Mouse (Mus musculus): ENCODE measurements around the gene Hist1h3g. TPM values are rescaled to one million over a fixed set of nuclear protein-coding genes. Genes with fewer than 3 reads are reported as not detected.

Gene Hist1h3g
- polyA plus RNA-seq, 1 experiment, result 16.1 TPM

DNA sequence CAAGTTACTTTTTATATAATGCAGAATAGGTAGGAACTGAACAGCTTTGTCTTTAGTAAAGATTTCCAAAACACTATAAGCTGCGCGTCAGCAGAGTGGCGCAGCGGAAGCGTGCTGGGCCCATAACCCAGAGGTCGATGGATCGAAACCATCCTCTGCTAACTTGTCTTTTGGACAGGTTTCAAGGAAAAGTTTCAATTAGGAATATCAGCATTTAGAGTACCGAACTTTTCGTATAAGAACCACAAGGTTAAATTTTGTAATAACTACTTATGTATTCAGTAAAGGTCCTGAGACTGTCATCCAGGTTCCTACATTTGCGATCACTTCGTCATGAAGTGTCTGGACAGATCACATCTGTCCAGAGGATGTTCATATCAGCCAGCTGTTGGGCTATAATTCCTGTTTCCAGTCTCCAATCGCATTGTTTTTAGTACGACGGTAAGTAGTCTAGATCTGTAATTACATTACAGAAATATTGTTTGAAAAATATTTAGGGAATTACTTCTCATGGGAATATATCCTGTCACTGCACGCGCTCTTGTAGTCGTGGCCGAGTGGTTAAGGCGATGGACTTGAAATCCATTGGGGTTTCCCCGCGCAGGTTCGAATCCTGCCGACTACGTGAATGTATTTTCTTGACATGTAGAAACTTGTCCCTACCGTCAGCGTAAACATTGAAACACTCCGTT, 17.5 kb upstream of the Hist1h3g start:
- no peaks in the 10 kb centered on the region; the same call in 1 of the 2 replicates for H3K4me1 ChIP-seq (ENCODE audit: control insufficient read depth, insufficient read depth, low read length)
- TF ChIP-seq POLR2A (IDR thresholded peaks at IDR 0.05; ENCODE audit: borderline replicate concordance, control insufficient read depth, low read depth, low read length), result no peak
- no peak for TF ChIP-seq CTCF (IDR thresholded peaks at IDR 0.05; ENCODE audit: control insufficient read depth, insufficient read depth, low read length)
- peak overlapping the region; percentile 65 for H3K4me3 ChIP-seq (replicated peaks; ENCODE audit: control insufficient read depth, low read depth, low read length)
- H3K27ac ChIP-seq (ENCODE audit: control insufficient read depth, insufficient read depth, low read depth, low read length, poor library complexity), result no peak overlapping the region
- WGBS, result under 1% methylated on average over 27 of the region's 27 CpGs

DNA sequence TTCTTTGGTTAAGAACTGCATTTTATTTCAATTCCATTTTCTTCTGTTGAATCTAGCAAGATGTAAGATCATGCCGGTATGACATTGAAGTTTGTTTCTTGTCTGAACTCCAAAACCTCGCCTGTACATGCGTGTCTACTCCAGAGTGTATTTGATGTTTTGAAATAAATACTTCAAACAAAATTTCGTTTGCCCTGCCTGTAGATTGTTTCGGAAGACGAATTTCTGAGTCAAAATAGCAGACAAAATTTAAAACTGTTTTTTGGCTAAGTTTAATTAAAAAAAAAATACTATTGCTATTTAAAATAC, 17.0 kb upstream of the Hist1h3g start:
- peak overlapping the region; percentile 43 for H3K4me3 ChIP-seq (replicated peaks; ENCODE audit: control insufficient read depth, low read depth, low read length)
- WGBS, result under 1% methylated on average over 6 of the region's 6 CpGs
- no peaks in the 10 kb centered on the region; the same call in 1 of the 2 replicates for H3K4me1 ChIP-seq (ENCODE audit: control insufficient read depth, insufficient read depth, low read length)
- no peak overlapping the region for H3K27ac ChIP-seq (ENCODE audit: control insufficient read depth, insufficient read depth, low read depth, low read length, poor library complexity)
- no peak for TF ChIP-seq POLR2A (IDR thresholded peaks at IDR 0.05; ENCODE audit: borderline replicate concordance, control insufficient read depth, low read depth, low read length)
- no peak for TF ChIP-seq CTCF (IDR thresholded peaks at IDR 0.05; ENCODE audit: control insufficient read depth, insufficient read depth, low read length)

DNA sequence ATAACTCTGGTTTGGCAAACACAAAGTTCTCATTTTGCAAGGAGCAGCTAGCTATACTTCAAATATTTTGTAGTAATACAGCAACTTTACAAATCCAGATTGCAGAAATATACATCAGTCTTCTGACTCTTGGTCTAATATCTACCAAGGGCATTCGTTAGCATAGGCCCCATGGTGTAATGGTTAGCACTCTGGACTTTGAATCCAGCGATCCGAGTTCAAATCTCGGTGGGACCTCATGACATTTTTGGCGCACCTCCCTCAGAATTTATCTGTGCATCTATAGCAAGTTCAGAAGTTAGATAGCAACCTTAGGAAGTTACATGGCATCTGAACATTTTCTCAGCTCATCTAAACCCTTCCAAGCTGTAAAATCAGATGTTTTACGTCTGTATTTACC, 16.3 kb upstream of the Hist1h3g start:
- Histone ChIP-seq H3K27ac (ENCODE audit: control insufficient read depth, insufficient read depth, low read depth, low read length, poor library complexity) (no peak overlapping the region), H3K4me1 (ENCODE audit: control insufficient read depth, insufficient read depth, low read length) (no peaks in the 10 kb centered on the region; the same call in 1 of the 2 replicates), H3K4me3 (replicated peaks; ENCODE audit: control insufficient read depth, low read depth, low read length) (no peak overlapping the region)
- under 1% methylated on average over 6 of the region's 6 CpGs for WGBS
- TF ChIP-seq POLR2A (IDR thresholded peaks at IDR 0.05; ENCODE audit: borderline replicate concordance, control insufficient read depth, low read depth, low read length) (no peak), CTCF (IDR thresholded peaks at IDR 0.05; ENCODE audit: control insufficient read depth, insufficient read depth, low read length) (no peak)

DNA sequence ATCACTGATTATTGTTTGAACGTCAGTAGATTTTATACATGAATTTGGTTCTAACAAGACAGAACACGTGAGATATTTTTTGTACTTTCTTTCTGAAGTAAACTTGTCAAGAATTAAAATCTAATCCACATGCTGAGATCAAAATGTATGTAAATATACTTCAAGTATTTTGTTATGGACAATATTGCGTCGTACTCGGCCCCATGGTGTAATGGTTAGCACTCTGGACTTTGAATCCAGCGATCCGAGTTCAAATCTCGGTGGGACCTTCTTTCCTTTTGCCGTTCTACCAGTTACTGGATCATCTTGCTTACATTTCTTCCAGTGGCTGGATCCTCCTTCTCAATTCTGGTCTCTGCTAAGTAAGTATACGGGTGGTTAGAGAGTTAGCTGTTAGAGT, 15.8 kb upstream of the Hist1h3g start:
- no peaks in the 10 kb centered on the region; the same call in 1 of the 2 replicates for H3K4me1 ChIP-seq (ENCODE audit: control insufficient read depth, insufficient read depth, low read length)
- H3K27ac ChIP-seq (ENCODE audit: control insufficient read depth, insufficient read depth, low read depth, low read length, poor library complexity), result no peak overlapping the region
- H3K4me3 ChIP-seq (replicated peaks; ENCODE audit: control insufficient read depth, low read depth, low read length), result no peak overlapping the region
- TF ChIP-seq CTCF (IDR thresholded peaks at IDR 0.05; ENCODE audit: control insufficient read depth, insufficient read depth, low read length), result no peak
- no peak for TF ChIP-seq POLR2A (IDR thresholded peaks at IDR 0.05; ENCODE audit: borderline replicate concordance, control insufficient read depth, low read depth, low read length)
- 1% methylated on average over 10 of the region's 10 CpGs for WGBS

DNA sequence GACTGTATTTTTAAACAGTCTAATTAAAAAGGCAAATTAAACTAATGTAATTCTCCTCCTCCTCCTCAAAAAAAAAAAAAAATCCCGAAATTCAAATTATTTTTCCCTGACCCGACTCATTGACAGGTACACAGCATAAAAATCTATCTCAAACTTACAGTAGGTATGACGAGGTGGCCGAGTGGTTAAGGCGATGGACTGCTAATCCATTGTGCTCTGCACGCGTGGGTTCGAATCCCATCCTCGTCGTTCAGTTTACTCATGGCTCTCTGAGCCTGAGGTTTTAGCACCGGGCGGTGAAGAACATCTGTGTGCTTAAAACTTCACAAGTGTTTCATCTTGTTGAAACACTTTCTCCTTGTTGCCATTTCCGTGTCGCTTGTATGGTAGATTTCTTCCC, 13.5 kb upstream of the Hist1h3g start:
- Histone ChIP-seq H3K4me3 (replicated peaks; ENCODE audit: control insufficient read depth, low read depth, low read length) (no peak overlapping the region), H3K4me1 (ENCODE audit: control insufficient read depth, insufficient read depth, low read length) (no peaks in the 10 kb centered on the region; the same call in 1 of the 2 replicates), H3K27ac (ENCODE audit: control insufficient read depth, insufficient read depth, low read depth, low read length, poor library complexity) (no peak overlapping the region)
- TF ChIP-seq POLR2A (IDR thresholded peaks at IDR 0.05; ENCODE audit: borderline replicate concordance, control insufficient read depth, low read depth, low read length) (no peak), CTCF (IDR thresholded peaks at IDR 0.05; ENCODE audit: control insufficient read depth, insufficient read depth, low read length) (no peak)
- 1% methylated on average over 14 of the region's 14 CpGs for WGBS

DNA sequence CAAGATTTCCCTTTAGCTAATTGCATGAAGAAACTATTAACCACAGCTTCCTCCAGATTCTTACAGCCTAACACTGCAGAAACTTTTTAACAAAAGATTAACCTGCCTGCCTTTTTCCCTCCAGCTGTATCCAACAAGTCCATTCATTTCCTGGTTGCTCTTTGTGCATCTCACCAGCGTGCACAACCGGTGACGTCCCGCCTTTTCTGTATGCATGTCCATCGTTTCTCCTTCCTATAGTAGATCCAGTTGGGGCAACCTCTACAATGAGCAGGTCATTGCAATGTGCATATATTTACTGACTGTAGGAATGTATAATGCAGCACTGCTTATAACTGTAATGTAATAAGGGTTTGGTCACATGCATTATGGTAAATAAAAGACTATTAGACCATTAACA, 11.2 kb upstream of the Hist1h3g start:
- Histone ChIP-seq H3K4me1 (ENCODE audit: control insufficient read depth, insufficient read depth, low read length) (no peaks in the 10 kb centered on the region; the same call in 1 of the 2 replicates), H3K27ac (ENCODE audit: control insufficient read depth, insufficient read depth, low read depth, low read length, poor library complexity) (no peak overlapping the region), H3K4me3 (replicated peaks; ENCODE audit: control insufficient read depth, low read depth, low read length) (no peak overlapping the region)
- no peak for TF ChIP-seq CTCF (IDR thresholded peaks at IDR 0.05; ENCODE audit: control insufficient read depth, insufficient read depth, low read length)
- TF ChIP-seq POLR2A (IDR thresholded peaks at IDR 0.05; ENCODE audit: borderline replicate concordance, control insufficient read depth, low read depth, low read length), result no peak
- WGBS, result 43% methylated on average over 5 of the region's 5 CpGs

DNA sequence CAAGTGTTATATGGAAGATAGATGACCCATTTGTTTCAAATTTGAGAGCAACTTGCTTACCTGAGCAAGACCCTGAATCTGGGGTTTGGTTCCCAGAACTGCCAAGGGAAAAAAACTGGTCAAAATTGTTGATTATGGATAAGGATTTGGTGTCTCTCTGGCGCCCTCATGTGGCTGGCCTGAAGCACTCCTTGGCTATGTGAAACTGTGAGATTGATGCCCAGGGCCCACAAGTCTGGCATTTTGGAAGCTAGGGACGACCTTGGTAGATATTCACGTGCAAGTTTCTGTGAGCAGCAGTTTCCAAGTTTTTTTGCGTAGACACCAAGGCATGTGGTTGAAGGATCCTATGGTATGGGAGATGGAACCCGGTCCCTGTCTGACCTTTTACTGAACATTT, 10.6 kb upstream of the Hist1h3g start:
- TF ChIP-seq POLR2A (IDR thresholded peaks at IDR 0.05; ENCODE audit: borderline replicate concordance, control insufficient read depth, low read depth, low read length) (no peak), CTCF (IDR thresholded peaks at IDR 0.05; ENCODE audit: control insufficient read depth, insufficient read depth, low read length) (peak; percentile 86)
- 19% methylated on average over 5 of the region's 5 CpGs for WGBS
- Histone ChIP-seq H3K4me3 (replicated peaks; ENCODE audit: control insufficient read depth, low read depth, low read length) (no peak overlapping the region), H3K27ac (ENCODE audit: control insufficient read depth, insufficient read depth, low read depth, low read length, poor library complexity) (no peak overlapping the region), H3K4me1 (ENCODE audit: control insufficient read depth, insufficient read depth, low read length) (no peaks in the 10 kb centered on the region; the same call in 1 of the 2 replicates)

DNA sequence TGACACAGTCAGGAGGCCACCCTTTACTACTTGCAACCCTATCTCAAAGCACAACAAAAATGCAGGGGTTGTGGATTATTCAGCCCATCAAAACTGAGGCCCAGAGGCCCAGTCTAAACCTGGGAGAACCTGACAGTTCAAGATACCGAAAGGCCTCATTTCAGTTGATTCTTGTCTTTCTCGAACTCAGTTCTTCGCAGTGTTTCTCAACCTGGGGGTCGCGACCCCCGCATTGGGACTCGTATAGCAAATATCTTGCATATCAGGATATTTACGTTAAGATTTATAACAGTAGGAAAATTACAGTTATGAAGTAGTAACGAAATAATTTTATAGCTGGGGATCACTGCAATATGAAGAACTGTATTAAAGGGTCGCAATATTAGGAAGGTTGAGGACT, 9.3 kb upstream of the Hist1h3g start:
- Histone ChIP-seq H3K27ac (ENCODE audit: control insufficient read depth, insufficient read depth, low read depth, low read length, poor library complexity) (no peak overlapping the region), H3K4me1 (ENCODE audit: control insufficient read depth, insufficient read depth, low read length) (no peaks in the 10 kb centered on the region; the same call in 1 of the 2 replicates), H3K4me3 (replicated peaks; ENCODE audit: control insufficient read depth, low read depth, low read length) (peak overlapping the region; percentile 6)
- WGBS, result 4% methylated on average over 10 of the region's 10 CpGs
- TF ChIP-seq POLR2A (IDR thresholded peaks at IDR 0.05; ENCODE audit: borderline replicate concordance, control insufficient read depth, low read depth, low read length) (no peak), CTCF (IDR thresholded peaks at IDR 0.05; ENCODE audit: control insufficient read depth, insufficient read depth, low read length) (no peak)

Measured in bone marrow, adult 2 months (tissue).